Mouse (Mus musculus) limb, embryonic 14.5 days (tissue): ENCODE data around the gene Babam2. TPM values are rescaled to one million over a fixed set of nuclear protein-coding genes. Genes with fewer than 3 reads are reported as not detected.
A peak's percentile ranks its signal among the peaks of the same experiment; 100 is the strongest.

ENCODE experiments used
- ATAC-seq: fragments of 200-750 bp; cut with Nextera tagmentation; 2 replicates; pipeline ENCODE4 v1.8.0; 2017; ENCODE audit warnings: low read depth, moderate number of reproducible peaks, moderate TSS enrichment; ENCODE audit not compliant: low FRiP score
- DNase-seq: peaks from one replicate; pipeline ENCODE4 v3.0.0-alpha.2; 2015; ENCODE audit warnings: low spot score
- H3K27ac ChIP-seq: fragments of 300-500 bp; sonication (generic); replicated peaks from 2 replicates; pipeline ENCODE4 v1.5.1; 2014; ENCODE audit warnings: low read depth, mild to moderate bottlenecking, low read length, moderate library complexity, mixed read lengths
- H3K27me3 ChIP-seq: fragments of 300-500 bp; sonication (generic); 2 replicates; pipeline ENCODE4 v1.6.1; 2014; ENCODE audit warnings: low read length, mixed read lengths; ENCODE audit not compliant: control insufficient read depth, insufficient read depth
- H3K36me3 ChIP-seq: fragments of 300-500 bp; sonication (generic); 2 replicates; pipeline ENCODE4 v1.6.1; 2014; ENCODE audit warnings: mild to moderate bottlenecking, low read length, moderate library complexity, mixed read lengths; ENCODE audit not compliant: control insufficient read depth, insufficient read depth
- H3K4me1 ChIP-seq: fragments of 300-500 bp; sonication (generic); 2 replicates; pipeline ENCODE4 v1.6.1; 2014; ENCODE audit warnings: antibody characterized with exemption, low read length, mixed read lengths; ENCODE audit not compliant: control insufficient read depth, insufficient read depth
- H3K4me2 ChIP-seq: fragments of 300-500 bp; sonication (generic); replicated peaks from 2 replicates; pipeline ENCODE4 v1.6.1; 2014; ENCODE audit warnings: low read depth, mild to moderate bottlenecking, low read length, moderate library complexity; ENCODE audit not compliant: severe bottlenecking
- H3K4me3 ChIP-seq: fragments of 300-500 bp; sonication (generic); replicated peaks from 2 replicates; pipeline ENCODE4 v1.5.1; 2014; ENCODE audit warnings: low read length
- H3K9ac ChIP-seq: fragments of 300-500 bp; sonication (generic); 2 replicates; pipeline ENCODE4 v1.6.1; 2014; ENCODE audit warnings: mild to moderate bottlenecking, low read depth, low read length, moderate library complexity; ENCODE audit not compliant: severe bottlenecking
- H3K9me3 ChIP-seq: fragments of 300-500 bp; sonication (generic); 2 replicates; pipeline ENCODE4 v1.6.1; 2016; ENCODE audit warnings: low read length; ENCODE audit not compliant: control insufficient read depth
- POLR2A ChIP-seq: fragments of 200-500 bp; IDR thresholded peaks from 2 replicates; pipeline ENCODE4 v1.8.0; 2012; ENCODE audit warnings: inconsistent platforms, mild to moderate bottlenecking, moderate library complexity, borderline replicate concordance; ENCODE audit not compliant: insufficient read depth, insufficient read length; ENCODE audit errors: extremely low read depth
- WGBS: fragments of 180-500 bp; shearing (Covaris S2); extraction: QIAGEN DNeasy Blood & Tissue Kit; methylation state at CpG from one replicate; pipeline ENCODE4 v1.1.7; 2014; 5-methylcytosine and 5-hydroxymethylcytosine counted together
- polyA plus RNA-seq, 2 experiments: library from polyadenylated mRNA; depleted of rRNA in 1 of 2; stranded (reverse) in 1 of 2; unstranded in 1 of 2; fragments of >200 nt; fragmentation: Nextera tagmentation in 1 of 2; extraction: Ambion mirVana in 1 of 2; gene quantifications; 2 replicates each; pipeline versions ENCODE4 v1.2.1 to v1.2.3; 2012 to 2014

Gene Babam2
- polyA plus RNA-seq (2012; rRNA removed) (22.7 and 23.4 TPM in 2 replicates), polyA plus RNA-seq (2014; fragmentation: Nextera tagmentation; extraction: Ambion mirVana) (27.7 and 35.8 TPM in 2 replicates)

GRCm38 (mm10) chr5:31697644-31698296 is at the start of gene Babam2:
TSS of gene Babam2 (plus strand) at chr5:31697684.
- peak within 1 kb of the TSS; percentile 80 for H3K9ac ChIP-seq
- H3K4me3 ChIP-seq: peak within 1 kb of the TSS; percentile 73
- peak within 1 kb of the TSS; percentile 75 for H3K4me2 ChIP-seq
- no peaks in the 10 kb centered on the region for H3K9me3 ChIP-seq
- WGBS: under 1% methylated on average over 70 of the region's 71 CpGs
- DNase-seq: peak; percentile 82
- ATAC-seq: peak; percentile 92
- H3K27ac ChIP-seq: peak within 1 kb of the TSS; percentile 86
- 0 out of 2 replicates have a peak, but pooled peaks cover 5% of the 10 kb centered on the region for H3K36me3 ChIP-seq
- no peaks in the 10 kb centered on the region for H3K27me3 ChIP-seq
- peak; percentile 61; the same call in 1 of the 2 replicates for TF ChIP-seq POLR2A
- peaks cover 4% of the 10 kb centered on the region for H3K4me1 ChIP-seq

- 84% methylated on average over 2 of the region's 2 CpGs for WGBS
- H3K27me3 ChIP-seq: no peaks in the 10 kb centered on the region
- H3K9ac ChIP-seq: no peak overlapping the region
- H3K9me3 ChIP-seq: no peaks in the 10 kb centered on the region
- no peak overlapping the region for H3K4me3 ChIP-seq
- no peak for TF ChIP-seq POLR2A
- no peaks in the 10 kb centered on the region for H3K4me1 ChIP-seq
- ATAC-seq (no peak), DNase-seq (no peak)
- no peaks in the 10 kb centered on the region; the same call in 1 of the 2 replicates for H3K36me3 ChIP-seq
- no peak overlapping the region for H3K4me2 ChIP-seq
- no peak overlapping the region for H3K27ac ChIP-seq
These were observed 46.8 kb upstream of the Babam2 start for GRCm38 (mm10) chr5:31650518-31651288.

- Histone ChIP-seq H3K27ac (no peak overlapping the region), H3K27me3 (no peaks in the 10 kb centered on the region), H3K4me1 (no peaks in the 10 kb centered on the region), H3K9ac (no peak overlapping the region), H3K4me2 (no peak overlapping the region), H3K4me3 (no peak overlapping the region), H3K9me3 (no peaks in the 10 kb centered on the region), H3K36me3 (no peaks in the 10 kb centered on the region)
- no peak for ATAC-seq
- DNase-seq: no peak
- 83% methylated on average over 1 of the region's 1 CpGs for WGBS
- no peak for TF ChIP-seq POLR2A
These were observed 41.7 kb upstream of the Babam2 start for GRCm38 (mm10) chr5:31655688-31656190.

- ATAC-seq (no peak), DNase-seq (peak; percentile 14)
- no peak for TF ChIP-seq POLR2A
- H3K4me1 ChIP-seq: no peaks in the 10 kb centered on the region
- no peaks in the 10 kb centered on the region for H3K9me3 ChIP-seq
- H3K9ac ChIP-seq: no peak overlapping the region
- H3K27me3 ChIP-seq: no peaks in the 10 kb centered on the region
- H3K36me3 ChIP-seq: no peaks in the 10 kb centered on the region
- H3K4me2 ChIP-seq: no peak overlapping the region
- 16% methylated on average over 1 of the region's 1 CpGs for WGBS
- H3K4me3 ChIP-seq: no peak overlapping the region
- no peak overlapping the region for H3K27ac ChIP-seq
These were observed 31.3 kb upstream of the Babam2 start for GRCm38 (mm10) chr5:31666176-31666575.

GRCm38 (mm10) chr5:31668325-31668968 is 29.0 kb upstream of the Babam2 start:
- no peak for DNase-seq
- WGBS: 61% methylated on average over 13 of the region's 13 CpGs
- no peak overlapping the region for H3K4me3 ChIP-seq
- no peaks in the 10 kb centered on the region for H3K4me1 ChIP-seq
- ATAC-seq: no peak
- no peaks in the 10 kb centered on the region for H3K36me3 ChIP-seq
- no peak for TF ChIP-seq POLR2A
- no peak overlapping the region for H3K27ac ChIP-seq
- no peaks in the 10 kb centered on the region for H3K9me3 ChIP-seq
- H3K4me2 ChIP-seq: no peak overlapping the region
- no peak overlapping the region for H3K9ac ChIP-seq
- H3K27me3 ChIP-seq: no peaks in the 10 kb centered on the region
